Mouse (Mus musculus) heart, postnatal 25 days (tissue): Measurements from ENCODE around the gene Trpm4. TPM values are rescaled to one million over a fixed set of nuclear protein-coding genes. Genes with fewer than 3 reads are reported as not detected.

Experiments
- DNase-seq: peaks from one replicate; pipeline ENCODE4 v3.0.0; 2022; ENCODE audit warnings: low spot score
- intact Hi-C: fragments of 180-260 bp; cut with DNase I; formaldehyde crosslinking; loops from one replicate; pipeline ENCODE4 v1.15.1; 2025
- total RNA-seq, 2 experiments: library from RNA; stranded (reverse); gene quantifications; 2 replicates each; pipeline ENCODE4 v1.2.3; 2021

The Trpm4 gene
- total RNA-seq, 2 experiments from 2014 or later: 23.5 to 25.0 TPM

DNA sequence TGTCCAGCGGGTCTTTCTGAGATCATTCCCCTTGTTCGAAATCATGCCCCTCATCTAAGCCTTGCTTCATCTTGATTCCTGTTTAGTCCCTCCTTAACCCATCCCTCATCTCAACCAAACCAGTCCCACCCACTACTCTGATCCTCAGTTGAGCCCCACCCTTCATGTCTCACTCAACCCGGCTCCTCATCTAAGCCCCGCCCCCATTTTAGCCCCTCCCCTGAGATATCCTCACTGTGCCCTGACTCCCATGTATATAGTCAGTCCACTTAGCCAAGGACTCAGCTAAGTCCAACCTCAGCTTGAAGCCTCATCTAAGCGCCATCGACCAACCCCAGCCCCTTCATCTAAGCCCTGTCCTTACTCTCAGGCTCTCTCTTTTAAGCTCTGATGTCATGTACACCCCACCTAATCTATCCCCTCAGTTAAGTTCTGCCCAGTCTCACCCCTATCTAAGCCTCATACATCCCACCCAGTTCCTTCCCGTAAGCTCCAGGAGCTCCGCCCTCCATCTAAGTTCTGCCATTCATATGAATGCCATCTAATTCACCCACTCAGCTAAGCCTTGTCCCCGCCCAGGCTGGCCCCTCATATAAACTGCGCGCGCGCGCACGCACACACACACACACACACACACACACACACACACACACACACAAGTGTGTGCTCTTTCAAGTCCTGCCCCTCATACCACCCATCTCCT, 21.9 kb upstream of the Trpm4 start:
- no peak for DNase-seq
- intact Hi-C loops: no loop called here

DNA sequence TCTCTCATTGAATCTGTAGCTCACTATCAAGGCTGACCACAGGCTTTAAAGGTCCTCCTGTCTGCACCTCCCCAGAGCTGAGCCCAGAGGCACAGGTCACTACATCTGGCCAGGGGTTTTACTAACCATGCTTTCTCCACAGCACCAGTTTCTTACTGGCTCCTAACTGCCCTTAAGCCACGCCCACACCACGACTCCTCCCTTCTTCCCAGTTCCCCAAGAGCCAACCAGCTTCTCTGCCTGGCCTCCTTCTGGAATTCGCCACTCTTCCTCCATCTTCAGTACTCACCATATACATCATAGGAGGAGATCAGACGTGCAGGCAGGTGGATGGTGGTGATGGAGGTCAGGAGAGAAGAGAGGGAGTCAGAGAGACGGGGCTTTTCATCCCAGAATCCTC, 19.5 kb upstream of the Trpm4 start:
- intact Hi-C loops: no loop called here
- no peak for DNase-seq

DNA sequence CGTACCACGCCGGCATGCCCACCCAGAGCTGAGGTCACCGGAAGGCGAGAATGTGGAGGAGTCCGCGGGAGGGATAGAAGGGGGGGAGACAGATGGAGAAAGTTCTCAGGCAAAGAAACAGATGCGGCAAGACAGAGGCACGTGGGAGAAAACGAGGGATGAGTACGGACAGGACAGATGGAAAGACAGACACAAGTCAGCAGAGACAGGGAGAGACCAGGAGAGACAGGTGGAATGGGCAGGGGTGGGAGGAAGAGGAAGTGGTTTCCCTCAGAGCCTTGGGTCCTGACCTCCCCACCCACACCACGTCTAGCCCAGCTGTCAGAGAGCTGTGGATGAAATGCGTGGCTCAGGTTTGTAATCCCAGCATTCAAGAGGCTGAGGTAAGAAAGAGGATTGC, 13.3 kb upstream of the Trpm4 start:
- intact Hi-C loops: no loop called here
- no peak for DNase-seq

DNA sequence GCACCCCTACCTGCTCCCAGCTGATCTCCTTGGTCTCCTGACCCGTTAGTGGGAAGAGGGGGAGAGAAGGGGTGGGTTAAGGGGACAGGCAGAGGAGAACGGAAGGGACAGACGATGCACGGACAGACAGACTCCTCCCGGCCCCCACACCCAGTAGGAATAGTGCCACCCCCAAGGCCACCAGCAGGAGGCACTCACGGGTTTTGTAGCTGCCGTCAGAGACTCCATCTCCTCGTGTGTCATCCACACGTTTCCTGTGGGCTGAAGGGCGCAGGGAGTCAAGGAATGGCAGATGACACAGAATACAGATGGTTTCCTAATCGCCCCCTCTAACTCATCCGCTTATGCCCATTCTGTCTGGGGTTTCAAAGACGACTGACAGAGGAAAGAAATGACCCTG, 10.0 kb upstream of the Trpm4 start:
- DNase-seq: no peak
- intact Hi-C loops: no loop called here

DNA sequence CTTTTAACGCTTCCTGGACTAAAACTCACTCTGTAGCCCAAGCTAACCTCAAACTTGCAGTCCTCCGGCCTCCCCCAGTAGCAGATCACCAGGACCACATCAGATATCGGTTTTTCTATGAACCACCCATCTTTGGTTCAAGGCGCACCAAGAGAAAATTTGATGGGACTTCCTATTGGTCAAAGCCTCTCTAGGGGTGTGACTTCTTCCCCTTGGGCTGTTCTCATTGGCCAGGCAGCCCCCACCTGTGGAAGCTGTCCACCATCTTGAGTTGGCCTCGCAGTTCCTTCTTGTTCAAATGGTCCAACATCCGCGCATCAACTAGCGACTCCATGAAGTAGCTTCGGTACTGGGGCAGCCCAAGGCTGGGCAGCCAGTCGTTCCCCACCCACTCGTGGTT, 8.5 kb upstream of the Trpm4 start:
- intact Hi-C loops: no loop called here
- DNase-seq: no peak

DNA sequence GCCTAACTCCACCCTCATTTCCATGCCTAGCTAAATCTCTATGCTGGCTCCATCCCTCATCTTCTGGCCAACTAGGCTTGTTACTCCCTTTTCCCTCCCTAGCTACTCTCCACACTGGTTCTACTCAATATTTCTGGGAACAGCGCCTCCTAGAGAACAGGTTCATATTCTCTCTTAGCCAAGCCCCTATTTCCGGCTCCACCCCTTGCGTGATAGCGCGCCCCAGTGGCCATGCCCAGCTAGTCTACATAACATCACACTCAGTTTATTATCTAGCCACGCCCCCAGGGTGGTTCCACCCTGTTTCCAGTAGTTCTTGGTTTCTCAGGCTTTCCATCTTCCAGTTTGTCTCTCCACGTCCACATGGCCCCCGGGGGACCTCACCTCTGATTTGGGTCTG, 7.7 kb upstream of the Trpm4 start:
- intact Hi-C loops: loop anchor here (2.0 kb wide), 1 partner anchor 37 kb away; no protein-coding TSS in a partner anchor

DNA sequence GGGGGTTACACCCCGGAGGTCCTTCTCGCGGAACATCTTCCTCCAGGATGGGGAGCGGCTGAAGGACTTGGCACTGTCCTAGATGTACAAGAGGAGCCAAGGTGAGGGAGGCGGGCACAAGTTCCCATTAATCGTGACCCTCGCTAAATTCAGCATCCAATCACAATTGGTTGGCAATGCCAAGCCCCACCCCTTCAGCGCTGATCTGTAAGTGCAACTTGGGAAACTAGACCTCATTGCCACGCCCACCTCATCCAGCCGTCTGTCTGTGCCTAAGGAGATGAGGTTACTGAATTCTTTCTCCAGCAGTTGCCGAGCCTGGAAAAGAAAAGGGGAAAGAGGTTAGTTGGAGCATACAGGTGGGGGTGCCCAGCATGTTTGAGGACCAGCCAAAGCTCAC, 7.1 kb upstream of the Trpm4 start:
- intact Hi-C loops: loop anchor here (2.0 kb wide), 1 partner anchor 36 kb away; no protein-coding TSS in a partner anchor
- no peak for DNase-seq

More for the DNA sequence above, 7.7 kb upstream of the Trpm4 start:
- peak; percentile 46 for DNase-seq

DNA sequence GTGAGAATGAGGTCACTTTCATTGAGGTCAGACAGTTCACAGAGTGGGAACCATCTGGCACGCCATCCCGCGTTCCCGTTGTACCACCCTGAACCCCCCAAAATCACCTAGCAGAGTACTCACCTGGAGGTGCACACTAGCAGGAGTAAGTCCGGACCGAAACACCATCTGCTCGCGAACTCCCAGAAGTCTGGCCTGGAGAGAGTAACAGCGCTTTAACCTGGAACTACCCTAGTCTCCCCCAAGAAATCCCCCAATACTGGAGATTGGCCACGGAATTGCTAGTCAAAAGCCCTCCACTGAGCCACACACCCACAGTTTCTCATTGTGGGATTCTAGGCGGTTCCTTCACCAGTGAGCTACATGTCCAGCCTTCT, 6.5 kb upstream of the Trpm4 start:
- DNase-seq: no peak
- intact Hi-C loops: loop anchor here (2.0 kb wide), 1 partner anchor 35 kb away; no protein-coding TSS in a partner anchor

DNA sequence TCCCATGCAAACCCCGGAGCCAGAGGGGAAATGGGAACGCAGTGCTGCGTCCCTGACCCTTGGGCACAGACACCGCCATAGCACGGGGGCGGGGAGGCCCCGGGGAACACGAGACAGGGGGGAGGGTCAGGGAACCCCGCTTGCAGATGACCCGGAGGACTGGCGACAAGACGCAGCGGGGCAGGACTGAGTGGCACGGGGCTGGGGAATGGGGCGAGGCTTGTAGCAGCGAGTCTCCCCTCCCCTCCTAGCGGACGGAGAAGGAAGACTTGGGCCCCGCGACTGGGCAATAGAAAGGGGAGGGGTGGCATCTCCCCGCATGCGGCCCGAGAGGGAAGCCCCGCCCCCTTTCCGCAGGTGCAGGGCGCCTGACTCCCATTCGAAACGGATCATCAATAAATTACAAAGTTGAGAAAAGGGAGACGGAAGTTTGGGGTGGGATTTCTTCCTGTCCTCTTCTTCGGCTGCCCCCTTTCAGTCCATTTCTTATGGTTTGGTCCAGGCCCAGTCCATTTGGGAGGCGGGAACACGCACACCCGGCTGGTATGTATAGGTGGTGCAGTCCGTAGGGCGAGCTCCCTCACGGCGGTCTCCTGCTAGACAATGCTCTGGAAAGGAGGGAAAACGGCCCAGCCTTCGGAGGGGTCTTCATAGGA, 6.0 kb upstream of the Trpm4 start:
- intact Hi-C loops: loop anchor here (2.0 kb wide), 1 partner anchor 35 kb away; no protein-coding TSS in a partner anchor
- DNase-seq: no peak

DNA sequence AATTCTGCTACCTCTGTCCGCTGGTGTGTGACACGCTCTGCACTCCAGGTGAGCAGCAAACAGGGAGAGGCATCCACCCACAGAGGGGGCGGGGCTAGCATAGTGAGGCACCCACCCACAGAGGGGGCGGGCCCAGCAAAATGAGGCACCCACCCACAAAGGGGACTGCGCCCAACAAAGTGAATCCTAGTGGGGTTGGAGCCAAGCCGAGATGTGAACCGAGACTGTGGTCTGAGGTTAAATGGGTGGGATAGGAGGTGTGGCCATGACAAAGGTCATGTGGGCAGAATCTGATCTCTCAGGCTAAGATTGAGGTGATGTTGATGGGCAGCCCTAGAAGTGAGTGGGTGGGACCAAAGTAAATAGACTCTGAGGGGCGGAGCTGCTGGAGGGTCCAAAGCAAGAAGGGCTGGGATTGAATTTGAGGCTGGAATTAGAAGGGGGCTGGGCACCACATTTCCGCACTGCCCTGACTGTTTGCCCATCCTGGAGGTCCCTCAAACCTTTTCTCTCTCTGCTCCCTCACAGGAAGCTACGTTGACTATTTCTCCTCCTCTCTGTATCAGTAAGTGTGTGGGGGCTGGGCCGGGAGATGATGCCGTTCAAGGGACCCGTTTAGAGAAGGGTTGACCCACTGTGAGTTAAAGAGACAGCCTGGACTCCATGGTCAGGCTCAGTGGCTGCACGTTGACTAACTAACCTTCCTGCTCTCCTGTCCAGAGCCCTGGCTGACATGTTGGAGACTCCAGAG, 4.8 kb upstream of the Trpm4 start:
- no peak for DNase-seq
- intact Hi-C loops: no loop called here

DNA sequence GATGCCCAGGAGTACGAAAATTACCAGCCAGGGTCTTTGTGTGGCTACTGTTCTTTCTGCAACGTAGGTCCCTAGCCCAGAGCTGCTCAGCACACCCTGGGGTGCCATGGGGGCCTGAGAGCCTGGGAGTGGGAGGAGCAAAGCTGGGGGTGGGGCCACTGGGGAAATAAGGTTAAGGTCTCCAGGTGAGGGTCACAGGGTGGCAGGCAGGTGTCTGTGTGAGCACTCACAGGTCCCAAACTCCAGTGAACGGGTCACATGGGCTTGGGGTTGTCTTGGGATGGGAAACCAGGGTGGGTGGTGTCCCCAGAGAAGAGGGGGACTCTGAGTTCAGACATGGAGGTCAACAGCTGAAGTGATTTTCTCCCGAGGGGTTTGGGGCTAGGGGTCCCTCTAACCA, 3.9 kb upstream of the Trpm4 start:
- DNase-seq: no peak
- intact Hi-C loops: no loop called here

DNA sequence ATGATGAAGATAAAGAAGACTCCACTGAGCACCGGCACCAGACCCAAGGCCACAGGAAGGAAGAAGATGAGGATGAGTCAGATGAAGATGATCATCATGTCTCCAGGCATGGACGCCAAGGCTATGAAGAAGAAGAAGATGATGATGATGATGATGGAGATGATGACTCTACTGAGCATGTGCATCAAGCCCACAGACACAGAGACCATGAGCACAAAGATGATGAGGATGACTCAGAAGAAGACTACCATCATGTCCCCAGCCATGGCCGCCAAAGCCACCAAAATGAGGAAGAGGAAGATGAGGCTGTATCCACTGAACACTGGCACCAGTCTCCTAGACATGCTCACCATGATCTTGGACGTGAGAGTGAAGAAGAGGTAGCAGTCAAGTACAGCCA, 2.7 kb upstream of the Trpm4 start:
- no peak for DNase-seq
- intact Hi-C loops: no loop called here

DNA sequence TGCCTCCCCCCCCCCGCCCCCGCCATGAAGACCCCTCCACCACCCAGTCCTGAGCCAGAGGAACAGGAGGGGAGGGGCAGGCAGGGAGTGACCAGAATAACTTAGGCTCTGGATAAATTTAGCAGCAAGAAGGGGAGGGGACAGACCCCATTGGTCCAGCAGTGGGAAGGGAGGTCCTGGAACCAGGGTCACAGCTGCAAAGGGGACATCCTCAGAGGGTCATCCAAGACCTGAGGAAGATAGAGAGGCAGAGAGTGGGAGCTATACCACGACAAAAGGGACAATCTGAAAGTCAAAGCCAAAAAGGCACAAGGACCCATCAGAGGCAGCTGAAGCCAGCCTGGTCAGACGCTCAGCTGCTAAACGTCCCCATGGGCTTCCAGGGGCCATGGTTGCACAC, 1.5 kb upstream of the Trpm4 start, which contains the start of gene Hrc:
Gene Hrc, plus strand, starts transcription at position 235 of the 400 bp plus-strand sequence.
- intact Hi-C loops: no loop called here
- DNase-seq: no peak

DNA sequence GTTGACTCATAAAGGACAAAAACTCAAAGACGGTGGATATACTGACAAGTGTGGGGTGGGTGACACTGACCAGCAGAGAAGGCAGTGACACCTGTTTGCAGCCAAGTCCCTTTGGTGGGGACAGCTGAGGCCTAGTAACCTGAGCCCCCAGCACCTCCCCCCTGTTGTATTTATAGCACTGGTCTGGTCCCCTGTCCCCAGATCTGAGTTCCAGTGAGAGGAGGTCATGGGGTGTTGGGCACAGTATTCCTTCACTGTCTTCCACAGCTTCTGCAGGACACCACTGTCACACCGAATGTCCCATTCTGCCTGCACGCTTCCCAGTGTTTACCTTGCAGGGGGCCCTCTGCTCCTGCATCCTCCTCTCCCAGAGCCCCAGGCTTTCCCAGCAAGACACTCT, 1.0 kb upstream of the Trpm4 start:
- no peak for DNase-seq
- intact Hi-C loops: no loop called here

DNA sequence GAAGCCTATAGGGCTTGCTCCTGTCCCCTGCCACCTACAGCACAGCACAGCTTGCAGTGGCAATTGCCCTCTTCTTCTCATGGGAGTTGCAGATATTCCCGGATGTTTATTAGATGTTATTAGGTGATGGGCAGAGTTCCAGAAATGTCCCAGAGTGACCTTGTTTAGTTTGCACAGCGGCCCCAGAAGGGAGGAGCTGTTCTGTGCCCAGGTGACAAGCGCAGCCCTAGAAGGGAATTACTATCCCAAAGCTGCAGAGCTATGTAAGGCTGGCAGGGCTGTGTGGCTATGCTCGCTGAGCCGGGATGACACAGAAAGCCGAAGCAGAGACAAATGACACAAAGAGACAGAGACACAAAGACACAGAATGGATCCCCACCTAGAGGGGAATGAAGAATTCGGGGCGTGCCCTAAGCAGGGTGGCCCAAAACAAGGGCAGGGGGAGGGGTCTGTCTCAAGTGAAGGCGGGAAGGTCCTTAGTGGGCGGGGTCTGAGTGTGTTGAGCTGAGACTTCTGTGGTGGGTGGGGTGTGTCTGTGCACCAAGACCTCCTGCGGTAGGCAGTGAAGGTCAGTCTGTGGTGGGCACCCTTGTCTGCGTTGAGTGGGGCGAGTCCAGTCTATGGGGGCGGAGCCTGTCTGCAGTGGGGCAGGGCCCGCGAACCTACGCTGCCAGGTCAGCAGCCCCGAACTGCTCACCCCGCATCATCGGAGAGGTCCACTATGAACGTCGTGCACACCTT, 725 bp downstream of the Trpm4 start:
- peak; percentile 29 for DNase-seq
- intact Hi-C loops: loop anchor here (2.0 kb wide), 1 partner anchor 34 kb away; the partner anchor contains the start of gene Ppfia3

DNA sequence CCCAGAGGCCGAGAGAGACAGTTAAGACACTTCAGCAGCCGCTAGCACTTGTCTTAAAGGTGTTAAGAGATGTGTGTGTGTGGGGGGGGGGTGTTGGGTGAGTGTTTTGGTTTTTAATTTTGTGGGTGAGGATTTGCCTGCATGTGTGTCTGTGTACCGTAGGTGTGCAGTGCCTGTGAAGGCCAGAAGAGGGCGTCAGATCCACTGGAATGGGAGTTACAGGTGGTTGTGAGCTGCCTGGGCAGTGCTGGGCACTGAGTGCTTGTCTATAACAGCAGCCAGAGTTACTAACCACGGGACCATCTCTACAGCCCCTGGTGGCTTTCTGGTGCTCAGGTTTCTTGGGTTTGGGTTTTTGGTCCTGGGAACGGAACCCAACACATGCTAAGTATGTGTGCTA, 2.1 kb downstream of the Trpm4 start:
- DNase-seq: no peak
- intact Hi-C loops: no loop called here

DNA sequence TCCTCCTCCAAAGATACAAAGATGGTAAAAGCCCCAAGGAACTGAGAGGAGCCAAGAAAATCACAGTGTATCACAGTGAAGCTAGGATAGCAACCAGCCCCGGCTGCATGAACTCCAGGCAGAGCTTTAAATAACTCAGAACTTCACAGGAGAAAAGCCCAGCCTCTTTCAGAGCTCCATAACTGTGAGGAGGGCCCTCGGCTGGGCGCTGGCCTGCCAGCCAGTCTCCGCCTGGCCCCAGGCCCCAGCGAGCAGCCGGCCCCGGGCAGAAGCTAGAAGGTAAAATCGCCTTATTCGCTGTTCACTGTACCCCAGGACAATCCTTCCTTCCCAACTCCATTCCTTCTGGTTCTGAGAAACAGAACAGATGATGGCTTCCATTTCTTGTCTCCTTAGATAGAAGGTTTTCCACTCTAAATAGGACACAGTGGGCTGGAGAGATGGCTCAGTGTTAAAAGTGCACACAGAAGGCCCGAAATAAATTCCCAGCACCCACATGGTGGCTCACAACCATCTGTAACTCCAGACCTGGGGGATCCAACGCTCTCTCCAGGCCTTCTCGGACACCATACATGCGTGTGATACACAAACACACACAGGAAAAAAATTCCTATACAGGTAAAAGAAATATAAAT, 4.6 kb downstream of the Trpm4 start:
- DNase-seq: no peak
- intact Hi-C loops: no loop called here

DNA sequence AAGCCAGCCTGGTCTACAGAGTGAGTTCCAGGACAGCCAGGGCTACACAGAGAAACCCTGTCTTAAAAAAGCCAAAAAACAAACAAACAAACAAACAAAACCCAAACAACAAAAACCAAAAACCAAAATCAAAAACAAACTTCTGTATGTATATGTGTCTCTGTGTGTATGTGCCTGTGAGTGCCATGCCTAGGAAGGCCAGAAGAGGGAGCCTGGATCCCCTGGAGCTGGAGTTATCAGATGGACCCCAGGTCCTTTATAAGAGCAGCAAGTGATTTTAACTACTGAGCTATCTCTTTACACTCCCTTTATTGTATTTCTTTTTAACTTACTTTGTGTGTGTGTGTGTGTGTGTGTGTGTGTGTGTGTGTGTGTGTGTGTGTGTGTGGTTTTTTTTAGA, 7.8 kb downstream of the Trpm4 start:
- DNase-seq: no peak
- intact Hi-C loops: no loop called here

DNA sequence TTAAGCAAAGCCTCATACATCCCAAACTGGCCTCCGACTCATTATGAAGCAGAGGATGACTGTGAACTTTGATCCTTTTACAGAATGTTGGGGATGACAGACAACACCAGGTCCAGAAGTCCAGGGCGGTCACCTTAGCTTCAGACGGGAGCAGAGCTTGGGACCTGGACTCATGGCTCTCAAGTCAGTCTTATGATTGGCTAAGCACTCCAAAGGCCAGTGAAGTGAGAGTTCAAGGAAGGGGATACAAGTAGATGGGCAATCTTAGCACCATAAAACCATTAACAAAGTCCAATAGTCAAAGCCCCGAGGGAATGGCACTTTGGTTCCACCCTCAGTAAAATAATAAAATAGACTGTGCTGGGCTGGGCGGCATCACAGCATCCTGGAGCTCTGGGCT, 10.5 kb downstream of the Trpm4 start:
- DNase-seq: no peak
- intact Hi-C loops: no loop called here

DNA sequence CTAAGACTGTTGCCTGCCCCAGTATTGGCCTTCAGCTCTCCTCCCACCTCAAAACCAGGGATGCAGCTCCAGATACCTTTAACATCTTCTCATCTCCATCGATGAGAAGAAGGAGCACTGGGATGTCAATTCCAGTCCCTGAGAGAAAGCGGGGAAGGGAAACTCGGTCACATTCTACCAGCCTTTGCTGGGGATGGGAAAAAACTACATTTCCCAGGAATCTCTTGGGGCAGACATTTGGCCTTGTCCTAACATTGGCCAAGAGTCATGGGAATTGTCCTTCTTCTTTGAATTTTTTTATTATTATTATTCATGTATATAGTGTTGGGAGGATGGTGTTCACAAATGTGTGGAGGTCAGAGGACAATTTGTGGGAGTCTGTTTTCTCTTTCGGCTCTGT, 11.3 kb downstream of the Trpm4 start:
- intact Hi-C loops: no loop called here
- DNase-seq: no peak
